9 mouse cellular contexts compared by ENCODE assay signal in the genomic region with DNA sequence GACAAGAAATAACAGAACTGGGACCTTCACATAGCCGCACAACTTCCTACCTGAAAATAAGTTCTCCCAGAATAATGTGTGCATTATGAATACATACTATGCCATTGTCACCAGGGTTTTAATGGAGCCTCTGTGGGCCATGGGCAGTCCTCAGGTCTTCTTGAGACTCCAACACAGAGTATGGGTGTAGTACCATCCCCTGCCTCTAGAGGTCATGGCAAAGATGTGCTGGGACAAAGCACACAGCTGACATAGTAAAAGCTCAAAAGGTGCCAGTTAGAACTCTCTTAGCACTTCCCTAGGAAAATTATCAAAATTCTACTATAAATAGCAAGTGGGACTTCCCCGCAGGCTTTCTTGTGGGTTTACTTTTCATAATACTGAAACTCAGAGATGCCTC.
DNase-seq lines count a peak whose midpoint lies in the region; ATAC-seq and TF ChIP-seq lines count a peak whose summit lies in the region.
"Had no signal": no experiment of that assay in that cellular context is flagged by ENCODE, and none has a peak within 500 bp of the region (broad histone marks: within the 10 kb centered on the region; RNA-seq: fewer than 3 reads in every experiment).

No protein-coding gene starts in this region.

- H3K27me3 ChIP-seq in hindbrain, embryonic 10.5 days (ENCODE audit: insufficient read depth, poor library complexity, severe bottlenecking), result no peaks in the 10 kb centered on the region
- H3K27me3 ChIP-seq in hindbrain, embryonic 14.5 days (ENCODE audit: control insufficient read depth, insufficient read depth, low read length), result no peaks in the 10 kb centered on the region
- H3K27me3 ChIP-seq in testis, adult 2 months (ENCODE audit: control insufficient read depth, insufficient read depth, low read length), result no peaks in the 10 kb centered on the region
- H3K27me3 ChIP-seq: limb, embryonic 13.5 days had no signal

- peak; percentile 46 for DNase-seq in hindbrain, embryonic 10.5 days (ENCODE audit: low spot score)
- DNase-seq in hindbrain, embryonic 14.5 days (ENCODE audit: low spot score), result no peak
- no peak for DNase-seq in testis, postnatal 14 days (ENCODE audit: low spot score)
- peak; percentile 26 for DNase-seq in brain, embryonic 14.5 days (ENCODE audit: low read depth)
- DNase-seq in heart, postnatal 10 days, result peak; percentile 51 to 66
- DNase-seq in retina, postnatal 1 day, result peak; percentile 58

- ATAC-seq in hindbrain, embryonic 14.5 days (ENCODE audit: low FRiP score), result no peak
- no peak for ATAC-seq in monocyte, adult 5-6 weeks (replicated peaks; ENCODE audit: insufficient number of reproducible peaks, low FRiP score, low TSS enrichment, poor library complexity, severe bottlenecking)

- H3K9ac ChIP-seq in hindbrain, embryonic 14.5 days, result no peak overlapping the region
- H3K9ac ChIP-seq: limb, embryonic 13.5 days had no signal

- peaks cover 5% of the 10 kb centered on the region; the same call in 1 of the 2 replicates for H3K9me3 ChIP-seq in hindbrain, embryonic 10.5 days
- no peaks in the 10 kb centered on the region for H3K9me3 ChIP-seq in hindbrain, embryonic 14.5 days (ENCODE audit: control insufficient read depth, low read length)

- no peak overlapping the region for H3K4me2 ChIP-seq in hindbrain, embryonic 14.5 days (replicated peaks)
- H3K4me2 ChIP-seq: limb, embryonic 13.5 days had no signal

- H3K4me1 ChIP-seq in hindbrain, embryonic 10.5 days (replicated peaks), result no peaks in the 10 kb centered on the region
- no peaks in the 10 kb centered on the region for H3K4me1 ChIP-seq in hindbrain, embryonic 14.5 days (replicated peaks; ENCODE audit: control insufficient read depth, insufficient read depth, low read length)
- no peaks in the 10 kb centered on the region for H3K4me1 ChIP-seq in testis, adult 2 months (ENCODE audit: control insufficient read depth, insufficient read depth, low read length)
- H3K4me1 ChIP-seq: limb, embryonic 13.5 days had no signal

- WGBS in hindbrain, embryonic 10.5 days, result 74% methylated on average over 2 of the region's 2 CpGs
- 73% methylated on average over 2 of the region's 2 CpGs for WGBS in hindbrain, embryonic 14.5 days

- no peak overlapping the region for H3K27ac ChIP-seq in hindbrain, embryonic 10.5 days
- no peak overlapping the region for H3K27ac ChIP-seq in hindbrain, embryonic 14.5 days
- no peak overlapping the region for H3K27ac ChIP-seq in testis, adult 2 months (ENCODE audit: control insufficient read depth, insufficient read depth, low read depth, low read length)
- H3K27ac ChIP-seq: limb, embryonic 13.5 days had no signal

- H3K4me3 ChIP-seq in hindbrain, embryonic 10.5 days, result no peak overlapping the region
- H3K4me3 ChIP-seq in hindbrain, embryonic 14.5 days (replicated peaks; ENCODE audit: low read length), result no peak overlapping the region
- no peak overlapping the region for H3K4me3 ChIP-seq in testis, adult 2 months (ENCODE audit: control insufficient read depth, low read depth, low read length)
- H3K4me3 ChIP-seq: limb, embryonic 13.5 days had no signal

- TF ChIP-seq CTCF in testis, adult 2 months (IDR thresholded peaks at IDR 0.05; ENCODE audit: control insufficient read depth, insufficient read depth, insufficient replicate concordance, low read depth, low read length), result peak; percentile 30; the same call in 1 of the 2 replicates
- peak; percentile 59; the same call in 1 of the 2 replicates for TF ChIP-seq CTCF in brain, embryonic 14.5 days (IDR thresholded peaks at IDR 0.05; ENCODE audit: borderline replicate concordance, extremely low read depth, insufficient read depth, insufficient read length)

- intact Hi-C loops in heart, postnatal 10 days (cut with DNase I), result loop anchor here (2.0 kb wide), 1 partner anchor 100 kb away; no protein-coding TSS in a partner anchor

- TF ChIP-seq POLR2A in testis, adult 2 months (IDR thresholded peaks at IDR 0.05; ENCODE audit: control insufficient read depth, low read depth, low read length), result no peak
- TF ChIP-seq POLR2A in brain, embryonic 14.5 days (IDR thresholded peaks at IDR 0.05; ENCODE audit: borderline replicate concordance, extremely low read depth, insufficient read depth, insufficient read length, poor library complexity, severe bottlenecking), result no peak

- H3K36me3 ChIP-seq in hindbrain, embryonic 10.5 days, result no peaks in the 10 kb centered on the region
- no peaks in the 10 kb centered on the region for H3K36me3 ChIP-seq in hindbrain, embryonic 14.5 days (replicated peaks; ENCODE audit: control insufficient read depth, insufficient read depth)
- H3K36me3 ChIP-seq in testis, adult 2 months (ENCODE audit: control insufficient read depth, insufficient read depth, low read length), result no peaks in the 10 kb centered on the region
- H3K36me3 ChIP-seq: limb, embryonic 13.5 days had no signal

Comparison
In these comparisons a context has a peak if more than half of its experiments do, and no peak if none do; other contexts are left out.
1. DNase-seq: peak in hindbrain, embryonic 10.5 days (single experiment), brain, embryonic 14.5 days (single experiment), heart, postnatal 10 days (2 of 2) and retina, postnatal 1 day (single experiment); none in hindbrain, embryonic 14.5 days (single experiment) and testis, postnatal 14 days (single experiment).